Mouse (Mus musculus): Measurements from ENCODE around the gene Kcnk7. TPM values are rescaled to one million over a fixed set of nuclear protein-coding genes. Genes with fewer than 3 reads are reported as not detected.
"Not testable (repeated sequence)": the region's sequence is repeated elsewhere in the genome, so short reads cannot be mapped to it uniquely, and the experiment has no call there.

Kcnk7 gene
- polyA plus RNA-seq, 1 experiment from 2014 or later: not detected

GRCm38 (mm10) chr19:5666386-5666785 is 37.8 kb upstream of the Kcnk7 start:
- no peak for DNase-seq (ENCODE audit: low spot score)
- Histone ChIP-seq H3K4me2 (ENCODE audit: low read length) (no peak overlapping the region), H3K36me3 (ENCODE audit: control insufficient read depth, insufficient read depth, low read length) (peaks cover 64% of the 10 kb centered on the region), H3K9ac (ENCODE audit: low read length) (no peak overlapping the region), H3K4me1 (ENCODE audit: control insufficient read depth, insufficient read depth, low read length) (peaks cover 3% of the 10 kb centered on the region; the same call in 1 of the 2 replicates), H3K4me3 (ENCODE audit: low read depth, low read length) (no peak overlapping the region), H3K27me3 (replicated peaks; ENCODE audit: control insufficient read depth, insufficient read depth, low read length) (no peaks in the 10 kb centered on the region), H3K27ac (ENCODE audit: low read depth, low read length) (no peak overlapping the region), H3K9me3 (replicated peaks; ENCODE audit: control insufficient read depth, low read length) (no peaks in the 10 kb centered on the region)
- 85% methylated on average over 18 of the region's 18 CpGs for WGBS
- ATAC-seq: no peak

GRCm38 (mm10) chr19:5668372-5668771 is 35.8 kb upstream of the Kcnk7 start:
- no peak overlapping the region for H3K9ac ChIP-seq (ENCODE audit: low read length)
- no peak overlapping the region for H3K27ac ChIP-seq (ENCODE audit: low read depth, low read length)
- no peak overlapping the region for H3K4me2 ChIP-seq (ENCODE audit: low read length)
- no peaks in the 10 kb centered on the region for H3K27me3 ChIP-seq (replicated peaks; ENCODE audit: control insufficient read depth, insufficient read depth, low read length)
- no peak overlapping the region for H3K4me3 ChIP-seq (ENCODE audit: low read depth, low read length)
- H3K9me3 ChIP-seq (replicated peaks; ENCODE audit: control insufficient read depth, low read length): no peaks in the 10 kb centered on the region
- ATAC-seq (no peak), DNase-seq (ENCODE audit: low spot score) (no peak)
- WGBS: 95% methylated on average over 4 of the region's 4 CpGs
- peaks cover 80% of the 10 kb centered on the region for H3K36me3 ChIP-seq (ENCODE audit: control insufficient read depth, insufficient read depth, low read length)
- H3K4me1 ChIP-seq (ENCODE audit: control insufficient read depth, insufficient read depth, low read length): peaks cover 3% of the 10 kb centered on the region; the same call in 1 of the 2 replicates

- DNase-seq (ENCODE audit: low spot score) (no peak), ATAC-seq (no peak)
- Histone ChIP-seq H3K36me3 (ENCODE audit: control insufficient read depth, insufficient read depth, low read length) (peaks cover 95% of the 10 kb centered on the region), H3K27me3 (replicated peaks; ENCODE audit: control insufficient read depth, insufficient read depth, low read length) (no peaks in the 10 kb centered on the region), H3K4me2 (ENCODE audit: low read length) (no peak overlapping the region), H3K4me1 (ENCODE audit: control insufficient read depth, insufficient read depth, low read length) (no peaks in the 10 kb centered on the region), H3K9ac (ENCODE audit: low read length) (no peak overlapping the region), H3K9me3 (replicated peaks; ENCODE audit: control insufficient read depth, low read length) (no peaks in the 10 kb centered on the region), H3K27ac (ENCODE audit: low read depth, low read length) (no peak overlapping the region), H3K4me3 (ENCODE audit: low read depth, low read length) (no peak overlapping the region)
- 88% methylated on average over 4 of the region's 4 CpGs for WGBS
These were observed 23.7 kb upstream of the Kcnk7 start for GRCm38 (mm10) chr19:5680432-5680831.

- WGBS: 91% methylated on average over 12 of the region's 12 CpGs
- ATAC-seq: no peak
- no peak overlapping the region for H3K27ac ChIP-seq (ENCODE audit: low read depth, low read length)
These were observed 19.9 kb upstream of the Kcnk7 start for GRCm38 (mm10) chr19:5684236-5684635.

GRCm38 (mm10) chr19:5684985-5685384 is 19.2 kb upstream of the Kcnk7 start:
- Histone ChIP-seq H3K27me3 (replicated peaks; ENCODE audit: control insufficient read depth, insufficient read depth, low read length) (no peaks in the 10 kb centered on the region), H3K4me2 (ENCODE audit: low read length) (no peak overlapping the region), H3K4me1 (ENCODE audit: control insufficient read depth, insufficient read depth, low read length) (peaks cover 10% of the 10 kb centered on the region), H3K4me3 (ENCODE audit: low read depth, low read length) (no peak overlapping the region), H3K9me3 (replicated peaks; ENCODE audit: control insufficient read depth, low read length) (no peaks in the 10 kb centered on the region), H3K9ac (ENCODE audit: low read length) (no peak overlapping the region), H3K27ac (ENCODE audit: low read depth, low read length) (no peak overlapping the region), H3K36me3 (ENCODE audit: control insufficient read depth, insufficient read depth, low read length) (peaks cover 70% of the 10 kb centered on the region)
- DNase-seq (ENCODE audit: low spot score) (no peak), ATAC-seq (no peak)
- 94% methylated on average over 13 of the region's 13 CpGs for WGBS

More at GRCm38 (mm10) chr19:5684236-5684635, 19.9 kb upstream of the Kcnk7 start:
- Histone ChIP-seq H3K4me2 (ENCODE audit: low read length) (no peak overlapping the region), H3K36me3 (ENCODE audit: control insufficient read depth, insufficient read depth, low read length) (peaks cover 77% of the 10 kb centered on the region), H3K9ac (ENCODE audit: low read length) (no peak overlapping the region), H3K4me1 (ENCODE audit: control insufficient read depth, insufficient read depth, low read length) (peaks cover 9% of the 10 kb centered on the region), H3K27me3 (replicated peaks; ENCODE audit: control insufficient read depth, insufficient read depth, low read length) (no peaks in the 10 kb centered on the region), H3K4me3 (ENCODE audit: low read depth, low read length) (no peak overlapping the region), H3K9me3 (replicated peaks; ENCODE audit: control insufficient read depth, low read length) (no peaks in the 10 kb centered on the region)
- DNase-seq (ENCODE audit: low spot score): no peak

GRCm38 (mm10) chr19:5685431-5685830 is 18.7 kb upstream of the Kcnk7 start:
- Histone ChIP-seq H3K27me3 (replicated peaks; ENCODE audit: control insufficient read depth, insufficient read depth, low read length) (no peaks in the 10 kb centered on the region), H3K9ac (ENCODE audit: low read length) (no peak overlapping the region)

GRCm38 (mm10) chr19:5685861-5686260 is 18.3 kb upstream of the Kcnk7 start:
- H3K9me3 ChIP-seq (replicated peaks; ENCODE audit: control insufficient read depth, low read length): no peaks in the 10 kb centered on the region
- 94% methylated on average over 11 of the region's 11 CpGs for WGBS
- H3K9ac ChIP-seq (ENCODE audit: low read length): no peak overlapping the region
- H3K4me2 ChIP-seq (ENCODE audit: low read length): no peak overlapping the region
- ATAC-seq: no peak
- no peak overlapping the region for H3K4me3 ChIP-seq (ENCODE audit: low read depth, low read length)
- H3K36me3 ChIP-seq (ENCODE audit: control insufficient read depth, insufficient read depth, low read length): peaks cover 65% of the 10 kb centered on the region
- H3K27ac ChIP-seq (ENCODE audit: low read depth, low read length): no peak overlapping the region
- DNase-seq (ENCODE audit: low spot score): no peak
- H3K27me3 ChIP-seq (replicated peaks; ENCODE audit: control insufficient read depth, insufficient read depth, low read length): no peaks in the 10 kb centered on the region
- H3K4me1 ChIP-seq (ENCODE audit: control insufficient read depth, insufficient read depth, low read length): peaks cover 16% of the 10 kb centered on the region

More at GRCm38 (mm10) chr19:5685431-5685830, 18.7 kb upstream of the Kcnk7 start:
- Histone ChIP-seq H3K4me1 (ENCODE audit: control insufficient read depth, insufficient read depth, low read length) (peaks cover 15% of the 10 kb centered on the region), H3K9me3 (replicated peaks; ENCODE audit: control insufficient read depth, low read length) (no peaks in the 10 kb centered on the region), H3K27ac (ENCODE audit: low read depth, low read length) (no peak overlapping the region), H3K4me3 (ENCODE audit: low read depth, low read length) (no peak overlapping the region), H3K36me3 (ENCODE audit: control insufficient read depth, insufficient read depth, low read length) (peaks cover 65% of the 10 kb centered on the region), H3K4me2 (ENCODE audit: low read length) (no peak overlapping the region)
- no peak for ATAC-seq
- 95% methylated on average over 19 of the region's 19 CpGs for WGBS
- DNase-seq (ENCODE audit: low spot score): no peak

- H3K36me3 ChIP-seq (ENCODE audit: control insufficient read depth, insufficient read depth, low read length): peaks cover 65% of the 10 kb centered on the region
- H3K27me3 ChIP-seq (replicated peaks; ENCODE audit: control insufficient read depth, insufficient read depth, low read length): no peaks in the 10 kb centered on the region
- no peaks in the 10 kb centered on the region for H3K9me3 ChIP-seq (replicated peaks; ENCODE audit: control insufficient read depth, low read length)
- peaks cover 19% of the 10 kb centered on the region for H3K4me1 ChIP-seq (ENCODE audit: control insufficient read depth, insufficient read depth, low read length)
- H3K9ac ChIP-seq (ENCODE audit: low read length): no peak overlapping the region
- H3K27ac ChIP-seq (ENCODE audit: low read depth, low read length): no peak overlapping the region
- WGBS: 97% methylated on average over 13 of the region's 13 CpGs
- H3K4me3 ChIP-seq (ENCODE audit: low read depth, low read length): no peak overlapping the region
- no peak overlapping the region for H3K4me2 ChIP-seq (ENCODE audit: low read length)
- no peak for ATAC-seq
- DNase-seq (ENCODE audit: low spot score): no peak
These were observed 17.7 kb upstream of the Kcnk7 start for GRCm38 (mm10) chr19:5686437-5686836.

- ATAC-seq; H3K27ac ChIP-seq (ENCODE audit: low read depth, low read length); H3K9me3 ChIP-seq (replicated peaks; ENCODE audit: control insufficient read depth, low read length); H3K4me3 ChIP-seq (ENCODE audit: low read depth, low read length); H3K4me2 ChIP-seq (ENCODE audit: low read length); H3K27me3 ChIP-seq (replicated peaks; ENCODE audit: control insufficient read depth, insufficient read depth, low read length); DNase-seq (ENCODE audit: low spot score): not testable (repeated sequence)
- 94% methylated on average over 12 of the region's 12 CpGs for WGBS
- 0 out of 2 replicates have a peak overlapping the region, but pooled peaks have one; percentile 14 for H3K9ac ChIP-seq (ENCODE audit: low read length)
- H3K36me3 ChIP-seq (ENCODE audit: control insufficient read depth, insufficient read depth, low read length): peaks cover 64% of the 10 kb centered on the region
- H3K4me1 ChIP-seq (ENCODE audit: control insufficient read depth, insufficient read depth, low read length): peaks cover 19% of the 10 kb centered on the region
These were observed 17.2 kb upstream of the Kcnk7 start for GRCm38 (mm10) chr19:5686954-5687353.
